Mouse (Mus musculus): ENCODE measurements around the gene Cx3cr1.

The Cx3cr1 gene

GRCm38 (mm10) chr9:120082691-120083090 lies 13.0 kb upstream of the Cx3cr1 start:
- DNase-seq (ENCODE audit: low read depth, low spot score): no peak

DNA sequence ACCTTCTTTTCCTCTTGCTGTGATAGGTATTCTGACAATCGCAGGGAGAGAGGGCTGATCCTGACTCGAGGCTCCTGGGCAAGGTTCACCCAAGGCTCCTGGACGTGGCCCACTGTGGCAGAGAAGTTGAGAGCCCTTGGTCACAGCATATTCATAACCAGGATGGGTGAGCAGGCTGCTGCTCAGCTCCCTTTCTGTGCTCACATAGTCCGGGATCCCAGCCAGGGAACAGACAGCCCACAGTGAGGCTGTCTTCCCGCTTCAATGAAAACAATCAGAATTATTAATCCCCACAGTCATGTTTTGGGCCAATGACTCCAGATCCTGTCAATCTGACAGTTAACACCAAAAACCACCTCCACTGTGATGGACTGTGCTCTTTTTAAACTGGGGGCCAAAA lies 12.3 kb upstream of the Cx3cr1 start:
- no peak for DNase-seq (ENCODE audit: low read depth, low spot score)

DNA sequence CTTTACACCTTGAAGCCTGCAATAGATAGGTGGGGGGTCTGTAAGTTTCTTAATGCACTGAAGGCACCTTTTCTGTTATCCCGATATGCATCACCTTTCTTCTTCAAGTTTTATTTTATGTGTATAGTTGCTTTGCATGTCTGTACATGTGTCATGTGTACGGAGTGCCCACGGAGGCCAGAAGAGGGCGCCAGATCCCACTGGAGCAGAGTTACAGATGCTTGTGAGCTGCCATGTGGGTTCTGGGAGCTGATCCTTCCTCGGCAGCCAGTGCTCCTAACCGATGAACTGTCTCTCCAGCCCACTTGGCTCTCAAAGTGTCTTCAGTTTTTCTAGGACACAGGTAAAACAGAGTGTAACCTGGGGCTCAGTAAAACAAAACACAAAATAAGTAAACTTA lies 11.6 kb upstream of the Cx3cr1 start:
- no peak for DNase-seq (ENCODE audit: low read depth, low spot score)

DNA sequence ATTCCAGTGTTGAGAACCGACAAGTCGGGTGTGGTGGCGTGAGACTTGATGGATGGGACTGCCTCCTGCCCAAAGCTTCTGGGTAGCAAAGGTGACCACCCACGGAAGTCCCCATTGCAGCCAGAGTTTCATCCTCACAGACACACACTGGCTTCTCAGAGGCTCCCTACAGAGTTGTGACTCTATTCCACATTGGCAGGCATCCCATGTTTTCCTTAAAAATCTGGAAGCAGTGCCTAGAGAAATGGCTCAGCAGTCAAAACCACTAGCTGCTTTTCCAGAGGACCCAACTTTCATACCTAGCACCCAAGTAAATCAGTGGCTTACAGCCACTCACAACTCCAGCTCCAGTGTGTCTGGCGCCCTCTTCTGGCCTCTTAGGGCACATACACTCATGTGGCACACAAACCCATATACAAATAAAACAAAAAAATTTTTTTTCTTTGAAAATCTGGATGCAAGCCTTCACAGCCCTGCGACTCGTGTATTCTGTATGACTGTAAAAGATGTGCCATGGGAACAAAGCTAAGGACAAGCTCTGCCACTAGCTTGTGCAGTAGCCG lies 10.9 kb upstream of the Cx3cr1 start:
- no peak for DNase-seq (ENCODE audit: low read depth, low spot score)

DNA sequence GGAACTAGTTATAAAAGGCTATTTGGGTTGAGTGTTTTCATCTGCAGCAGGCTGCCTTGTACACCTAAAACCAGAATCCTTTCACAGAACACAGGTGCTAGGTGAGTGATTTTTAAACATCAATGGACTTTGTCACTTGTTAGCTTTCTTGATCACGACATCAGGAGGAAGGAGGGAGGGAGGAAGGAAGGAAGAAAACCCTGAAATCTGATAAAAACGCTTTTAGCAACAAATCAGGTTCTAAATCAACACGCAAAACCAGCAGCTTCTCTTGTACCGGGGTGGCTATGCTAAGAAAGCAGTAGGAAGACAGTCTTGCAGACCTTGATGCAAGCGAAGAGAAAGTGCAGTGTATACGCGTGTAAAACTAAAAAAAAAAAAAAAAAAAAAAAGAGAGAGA lies 10.2 kb upstream of the Cx3cr1 start:
- no peak for DNase-seq (ENCODE audit: low read depth, low spot score)

DNA sequence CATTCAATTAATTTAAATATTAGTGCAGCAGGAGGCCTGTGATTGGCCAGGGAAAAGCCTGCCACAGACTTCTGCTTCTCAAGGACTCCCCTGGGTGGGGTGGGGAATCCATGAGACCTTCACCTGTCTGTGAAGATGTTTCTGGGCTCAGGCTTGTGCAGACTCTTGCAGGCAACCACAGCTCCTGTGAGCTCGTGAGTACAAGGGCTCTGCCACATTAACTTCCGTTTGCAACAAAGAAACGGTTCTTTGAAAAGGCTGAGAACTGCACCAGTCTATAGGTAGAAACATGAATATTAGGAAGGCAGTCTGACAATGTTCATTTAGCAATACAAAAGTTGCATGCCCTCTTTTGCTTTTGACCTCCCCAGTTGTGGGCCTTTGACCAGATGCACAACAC lies 8.6 kb upstream of the Cx3cr1 start:
- no peak for DNase-seq (ENCODE audit: low read depth, low spot score)

DNA sequence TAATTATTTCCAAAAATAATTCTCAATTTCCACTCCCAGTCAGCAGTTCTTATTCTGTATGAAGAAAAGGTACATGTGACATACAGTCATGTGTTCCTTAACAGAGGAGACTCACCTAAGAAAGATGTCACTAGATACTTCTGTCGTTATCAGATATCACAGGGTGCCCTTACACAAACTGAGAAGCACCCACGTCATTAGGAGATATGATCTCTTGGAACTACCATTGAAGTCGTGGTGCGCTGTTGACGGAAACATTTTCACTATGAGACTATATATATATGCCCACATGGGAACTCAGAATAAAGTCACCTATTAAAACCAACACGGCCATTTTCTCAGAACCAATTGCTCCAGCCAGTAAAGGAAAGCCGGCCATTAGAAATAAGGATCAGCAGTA lies 4.8 kb upstream of the Cx3cr1 start:
- DNase-seq (ENCODE audit: low read depth, low spot score): no peak

- DNase-seq (ENCODE audit: low read depth, low spot score): peak; percentile 16
These were observed 3.5 kb upstream of the Cx3cr1 start for GRCm38 (mm10) chr9:120073169-120073568.

GRCm38 (mm10) chr9:120071251-120071650 lies 1.6 kb upstream of the Cx3cr1 start:
- DNase-seq (ENCODE audit: low read depth, low spot score): no peak

DNA sequence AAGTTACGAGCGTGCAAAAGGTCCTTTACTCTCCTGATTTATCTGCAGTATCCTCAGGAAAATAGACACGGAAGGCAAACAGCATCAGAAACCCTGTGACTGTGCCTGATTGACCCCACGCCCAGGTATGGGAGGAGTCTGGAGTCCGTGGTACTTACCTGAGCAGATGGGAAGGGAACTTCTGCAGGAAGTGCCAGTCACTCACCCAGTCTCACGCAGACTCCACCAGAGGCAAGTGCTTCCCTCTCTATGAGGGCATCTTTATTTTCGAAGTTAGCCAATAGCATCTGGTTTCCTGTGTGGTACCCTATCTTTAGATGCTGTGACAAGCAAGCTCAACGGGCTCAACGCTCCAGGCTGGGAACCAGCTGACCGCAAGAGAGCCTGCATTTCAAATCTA lies 1.6 kb downstream of the Cx3cr1 start:
- no peak for DNase-seq (ENCODE audit: low read depth, low spot score)

- no peak for DNase-seq (ENCODE audit: low read depth, low spot score)
These were observed 2.1 kb downstream of the Cx3cr1 start for GRCm38 (mm10) chr9:120067609-120068008.

GRCm38 (mm10) chr9:120064317-120064716 lies 5.4 kb downstream of the Cx3cr1 start:
- no peak for DNase-seq (ENCODE audit: low read depth, low spot score)

GRCm38 (mm10) chr9:120058730-120059129 lies 10.9 kb downstream of the Cx3cr1 start:
- no peak for DNase-seq (ENCODE audit: low read depth, low spot score)

DNA sequence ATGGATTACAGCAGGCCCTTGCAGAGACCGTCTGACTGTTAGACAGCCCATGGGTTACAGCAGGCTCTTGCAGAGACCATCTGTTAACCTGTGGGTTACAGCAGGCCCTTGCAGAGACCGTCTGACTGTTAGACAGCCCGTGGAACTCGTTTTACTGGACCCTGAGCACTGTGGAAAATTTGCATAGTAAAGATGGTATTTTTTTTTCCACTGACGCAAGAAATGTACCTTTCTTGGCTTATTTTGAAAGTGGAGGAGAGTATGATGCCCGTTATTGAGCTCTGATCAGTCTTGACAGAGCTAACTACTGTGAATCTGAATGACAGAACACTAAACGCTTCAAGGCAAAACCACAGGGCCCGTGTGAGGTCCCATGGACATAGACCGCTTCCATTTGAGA lies 13.5 kb downstream of the Cx3cr1 start:
- no peak for DNase-seq (ENCODE audit: low read depth, low spot score)

DNA sequence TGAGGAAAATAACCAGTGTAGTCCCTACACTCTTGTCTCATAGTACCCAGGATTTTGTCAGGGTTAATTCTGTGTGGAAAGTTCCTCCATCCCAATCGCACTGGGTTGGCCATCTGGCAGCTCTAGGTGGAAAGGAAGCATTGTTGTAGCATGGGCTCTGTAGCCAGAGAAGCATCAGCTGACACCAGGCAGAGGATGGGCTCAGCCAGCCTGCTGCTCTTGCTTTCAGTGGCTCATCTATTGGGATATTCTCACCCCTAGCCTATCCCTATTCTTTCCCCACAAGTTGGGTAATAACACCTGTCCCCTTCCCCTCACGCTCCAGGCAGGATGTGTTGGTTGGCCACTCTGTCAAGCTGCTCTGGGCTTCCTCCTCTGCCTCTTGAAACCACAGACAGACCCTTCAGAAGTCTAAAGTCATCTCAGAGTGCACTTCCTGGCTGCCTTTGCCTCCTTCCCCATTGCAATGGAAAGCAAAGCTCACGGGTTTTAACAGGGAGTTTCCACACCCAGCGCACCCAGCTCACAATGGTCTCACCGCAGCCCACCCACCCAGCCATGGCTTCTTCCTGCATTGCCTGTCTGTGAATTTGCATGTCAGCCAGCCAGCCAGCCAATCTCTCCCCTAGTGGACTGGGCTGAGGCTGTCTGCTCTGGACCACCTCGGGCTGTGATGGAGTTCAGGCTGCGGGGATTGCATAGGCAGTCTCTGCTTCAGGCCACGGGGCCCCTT lies 15.0 kb downstream of the Cx3cr1 start:
- no peak for DNase-seq (ENCODE audit: low read depth, low spot score)

DNA sequence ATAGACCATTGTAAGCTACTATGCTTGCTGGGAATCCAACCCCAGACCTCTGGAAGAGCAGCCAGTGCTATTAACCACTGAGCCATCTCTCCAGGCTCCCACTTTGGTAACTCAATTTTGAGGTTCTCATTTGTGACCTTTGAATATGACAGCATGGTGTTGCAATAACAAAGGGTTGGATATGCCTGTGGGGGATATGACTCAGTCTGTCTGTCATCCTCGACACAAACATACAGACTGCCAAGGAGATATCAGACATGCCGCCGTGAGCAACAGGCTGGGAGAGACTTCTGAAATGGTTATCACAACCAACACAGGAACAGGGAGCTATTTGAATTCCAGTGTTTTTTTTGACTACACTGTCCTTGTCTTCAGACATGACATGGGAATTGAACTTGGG lies 20.3 kb downstream of the Cx3cr1 start:
- DNase-seq (ENCODE audit: low read depth, low spot score): no peak

DNA sequence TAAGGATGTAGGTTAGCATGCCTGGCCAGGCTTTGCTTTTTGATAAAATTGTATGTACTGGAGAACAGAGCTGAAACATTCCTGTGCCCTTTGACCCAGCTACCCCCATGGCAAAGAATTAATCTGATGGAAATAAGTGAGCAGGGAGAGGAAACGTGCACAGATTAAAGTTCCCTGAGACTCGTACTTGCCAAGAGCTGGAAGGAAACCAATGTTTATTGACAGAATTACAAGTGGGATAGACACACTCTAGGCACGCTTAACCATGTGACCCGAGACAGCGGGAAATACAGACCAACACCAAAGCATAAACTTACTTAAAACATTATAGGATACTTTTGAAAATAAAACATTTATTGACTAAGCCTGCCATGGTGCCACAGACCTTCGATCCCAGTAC lies 21.2 kb downstream of the Cx3cr1 start:
- no peak for DNase-seq (ENCODE audit: low read depth, low spot score)

DNA sequence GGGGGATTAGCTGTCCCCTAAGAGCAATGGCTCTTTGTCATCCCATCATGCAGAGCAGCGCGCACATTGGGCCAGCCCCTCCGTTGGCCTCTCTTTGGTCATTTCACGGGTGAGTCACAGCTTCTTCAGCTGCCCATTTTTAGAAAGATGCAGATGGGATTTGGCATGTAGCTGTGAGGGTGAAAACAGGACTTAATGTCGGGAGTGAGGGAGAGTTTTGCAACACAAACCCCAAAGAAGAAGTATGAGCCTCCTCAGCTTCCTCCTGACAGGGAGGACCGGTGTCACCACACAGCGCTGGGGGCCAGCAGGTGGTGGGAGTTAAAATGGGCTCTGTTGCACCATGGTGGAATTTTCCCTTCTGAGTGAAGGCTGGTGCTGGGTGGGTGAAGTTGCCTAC lies 26.6 kb downstream of the Cx3cr1 start:
- DNase-seq (ENCODE audit: low read depth, low spot score): no peak

DNA sequence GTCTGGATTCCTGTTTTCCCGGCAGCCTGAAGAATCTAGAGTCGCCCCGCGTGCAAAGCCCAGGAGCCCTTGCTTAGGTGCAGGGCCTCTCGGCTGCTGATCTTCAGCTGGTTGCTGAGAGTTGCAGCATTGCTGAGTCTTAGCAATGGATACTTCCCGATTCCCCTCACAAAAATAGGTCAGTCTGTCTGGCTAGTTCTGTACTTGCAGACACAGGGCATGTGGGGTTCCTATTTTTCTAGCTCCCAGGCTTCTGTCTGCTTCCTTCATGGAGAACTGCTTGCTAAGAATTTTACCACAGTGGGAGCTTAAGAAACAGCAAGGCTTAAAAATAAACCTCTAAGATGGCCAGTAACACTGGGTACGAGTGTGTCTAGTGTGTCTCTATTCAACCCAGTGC lies 32.3 kb downstream of the Cx3cr1 start:
- DNase-seq (ENCODE audit: low read depth, low spot score): no peak

- DNase-seq (ENCODE audit: low read depth, low spot score): no peak
These were observed 35.3 kb downstream of the Cx3cr1 start for GRCm38 (mm10) chr9:120034375-120034774.

DNA sequence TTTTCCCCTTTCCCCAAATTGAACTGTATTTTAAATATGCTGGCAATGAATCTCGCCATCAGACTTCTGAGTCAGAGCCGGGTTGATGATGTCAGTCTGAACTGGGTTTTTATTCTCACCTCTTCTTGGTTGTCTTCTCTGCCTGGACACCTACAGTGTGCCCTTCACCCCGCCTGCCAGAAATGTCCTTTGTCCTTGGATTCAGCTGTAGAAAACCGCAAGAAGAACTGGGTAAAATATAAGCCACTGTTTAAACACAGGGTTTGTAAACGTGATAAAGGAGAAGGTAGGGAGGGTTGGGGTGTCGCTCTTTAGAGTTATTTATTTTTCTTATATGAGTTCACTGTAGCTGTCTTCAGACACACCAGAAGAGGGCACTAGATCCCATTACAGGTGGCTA lies 37.0 kb downstream of the Cx3cr1 start:
- DNase-seq (ENCODE audit: low read depth, low spot score): no peak

GRCm38 (mm10) chr9:120030421-120030820 lies 39.3 kb downstream of the Cx3cr1 start:
- DNase-seq (ENCODE audit: low read depth, low spot score): no peak

DNA sequence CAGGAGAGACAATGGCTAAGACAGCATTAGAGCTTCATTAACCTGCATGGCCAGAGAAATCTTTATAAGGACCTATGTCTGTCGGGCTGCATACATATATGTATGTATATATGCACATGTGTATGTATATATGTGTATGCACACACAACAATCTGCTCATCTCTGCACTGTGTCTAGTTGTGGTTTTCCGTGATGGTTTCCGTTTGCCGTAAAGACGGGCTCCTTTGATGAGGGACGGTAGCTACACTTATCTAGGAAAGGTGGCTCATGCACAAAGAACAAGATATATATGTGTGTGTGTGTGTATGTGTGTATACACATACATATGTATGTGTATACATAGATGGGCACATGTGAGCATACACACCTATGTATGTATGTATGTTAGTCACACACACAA lies 39.8 kb downstream of the Cx3cr1 start:
- DNase-seq (ENCODE audit: low read depth, low spot score): no peak

Measured in c-Kit-negative CD71-positive TER-119-positive erythroid progenitor cells, embryonic 14.5 days (primary cell).